Mouse (Mus musculus) heart, embryonic 14.5 days (tissue): ENCODE measurements at regions not wholly inside any gene's neighbourhood (a gene's known extent, or its start where the extent isn't known, plus 50 kb on each side); places are given as distances from the start of the nearest gene placed in this dataset.
"Not testable (repeated sequence)": the region's sequence is repeated elsewhere in the genome, so short reads cannot be mapped to it uniquely, and the experiment has no call there.

ENCODE experiments used
- ATAC-seq: fragments of 200-750 bp; cut with Nextera tagmentation; 2 replicates; pipeline ENCODE4 v1.8.0; 2017; ENCODE audit warnings: low read depth, moderate TSS enrichment; ENCODE audit not compliant: insufficient number of reproducible peaks, insufficient read depth, low FRiP score
- H3K27ac ChIP-seq, 2 experiments: fragments of 200-500 bp in 1 of 2; fragments of 300-500 bp in 1 of 2; sonication (generic) in 1 of 2; replicated peaks in 1 of 2; 2 replicates each; pipeline ENCODE4 v1.5.1; 2012 to 2014; ENCODE audit warnings: low read depth in 2 of 2, low read length in 2 of 2, control low read depth in 1 of 2, mild to moderate bottlenecking in 1 of 2, mixed read lengths in 1 of 2; ENCODE audit not compliant: control insufficient read depth in 1 of 2, insufficient read depth in 1 of 2
- H3K27me3 ChIP-seq: fragments of 300-500 bp; sonication (generic); 2 replicates; pipeline ENCODE4 v1.6.1; 2014; ENCODE audit warnings: mild to moderate bottlenecking, low read length, control low read depth; ENCODE audit not compliant: control insufficient read depth, insufficient read depth
- H3K36me3 ChIP-seq: fragments of 300-500 bp; sonication (generic); 2 replicates; pipeline ENCODE4 v1.6.1; 2014; ENCODE audit warnings: mild to moderate bottlenecking, control low read depth, low read length, mixed read lengths; ENCODE audit not compliant: control insufficient read depth, insufficient read depth
- H3K4me1 ChIP-seq, 2 experiments: fragments of 200-500 bp in 1 of 2; fragments of 300-500 bp in 1 of 2; sonication (generic) in 1 of 2; 2 replicates each; pipeline ENCODE4 v1.6.1; 2012 to 2014; ENCODE audit warnings: low read length in 2 of 2, control low read depth in 1 of 2, mixed read lengths in 1 of 2; ENCODE audit not compliant: control insufficient read depth in 2 of 2, insufficient read depth in 2 of 2
- H3K4me2 ChIP-seq: fragments of 300-500 bp; sonication (generic); 2 replicates; pipeline ENCODE4 v1.6.1; 2014; ENCODE audit warnings: mild to moderate bottlenecking, low read length
- H3K4me3 ChIP-seq, 2 experiments: fragments of 200-500 bp in 1 of 2; fragments of 300-500 bp in 1 of 2; sonication (generic) in 1 of 2; 2 replicates each; pipeline ENCODE4 v1.5.1; 2012 to 2014; ENCODE audit warnings: low read length in 2 of 2, mild to moderate bottlenecking in 2 of 2, control low read depth in 1 of 2, low read depth in 1 of 2, moderate library complexity in 1 of 2; ENCODE audit not compliant: control insufficient read depth in 1 of 2, insufficient read depth in 1 of 2
- H3K9ac ChIP-seq: fragments of 300-500 bp; sonication (generic); 2 replicates; pipeline ENCODE4 v1.6.1; 2014; ENCODE audit warnings: mild to moderate bottlenecking, low read length
- H3K9me3 ChIP-seq: fragments of 300-500 bp; sonication (generic); 2 replicates; pipeline ENCODE4 v1.6.1; 2016; ENCODE audit warnings: low read length, control low read depth; ENCODE audit not compliant: control insufficient read depth
- WGBS: fragments of 180-500 bp; shearing (Covaris S2); extraction: QIAGEN DNeasy Blood & Tissue Kit; methylation state at CpG from one replicate; pipeline ENCODE4 v1.1.7; 2014; 5-methylcytosine and 5-hydroxymethylcytosine counted together

DNA sequence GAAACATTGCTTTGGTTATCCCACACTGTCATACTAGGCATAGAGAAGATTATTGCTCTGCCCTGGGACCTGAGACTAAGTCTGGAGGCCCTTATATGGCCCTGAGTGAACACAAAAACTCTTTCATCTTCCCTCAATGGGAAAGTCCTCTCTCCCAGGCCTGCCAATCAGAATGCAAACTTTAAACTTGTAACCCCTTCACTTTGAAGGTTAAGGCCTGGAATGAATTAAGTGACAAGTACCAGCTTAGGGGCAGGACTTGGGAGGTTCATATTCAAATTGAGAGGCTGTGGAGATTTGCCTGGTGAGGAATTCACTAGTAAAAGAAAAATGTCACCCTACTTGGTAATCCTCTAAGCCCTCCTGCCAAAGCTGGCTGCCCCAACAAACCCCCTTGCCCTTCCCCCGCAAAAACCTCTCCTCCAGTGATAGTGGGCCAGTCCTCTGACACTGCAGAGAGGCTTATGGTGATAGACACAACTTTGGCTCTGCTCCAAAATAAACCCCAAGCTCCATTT lies 120.4 kb upstream of the Thpo start:
- no peaks in the 10 kb centered on the region for H3K27me3 ChIP-seq
- no peak for ATAC-seq
- H3K9ac ChIP-seq: no peak overlapping the region
- no peak overlapping the region for H3K4me2 ChIP-seq
- H3K27ac ChIP-seq: no peak overlapping the region
- H3K4me1 ChIP-seq: no peaks in the 10 kb centered on the region; a peak in 1 of 4 replicates
- WGBS: 46% methylated on average over 1 of the region's 1 CpGs
- H3K9me3 ChIP-seq: no peaks in the 10 kb centered on the region
- H3K36me3 ChIP-seq: no peaks in the 10 kb centered on the region
- H3K4me3 ChIP-seq: no peak overlapping the region

DNA sequence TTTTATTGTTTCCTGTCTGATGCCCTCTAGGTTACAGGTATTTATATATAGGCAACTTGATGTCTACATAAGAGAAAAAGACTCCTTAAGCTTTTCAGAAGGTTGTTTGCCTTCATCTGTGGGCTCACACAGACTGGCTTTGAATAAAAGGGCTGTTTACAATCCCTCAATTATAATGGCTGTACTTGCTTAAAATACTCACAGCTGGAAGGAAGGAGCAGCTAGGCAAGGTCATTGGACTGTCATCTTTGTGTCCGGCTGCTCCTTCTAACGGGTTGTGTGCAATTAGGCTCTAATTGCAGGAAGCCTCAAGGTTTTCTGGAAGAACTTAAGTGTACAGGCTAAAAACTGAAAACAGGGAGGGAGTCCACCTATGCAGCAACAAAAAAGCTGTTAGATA lies 103.8 kb upstream of the Thpo start:
- Histone ChIP-seq H3K27ac (no peak overlapping the region), H3K9me3 (0 out of 2 replicates have a peak, but pooled peaks cover 3% of the 10 kb centered on the region), H3K36me3 (no peaks in the 10 kb centered on the region), H3K9ac (no peak overlapping the region), H3K4me2 (no peak overlapping the region), H3K27me3 (no peaks in the 10 kb centered on the region), H3K4me1 (no peaks in the 10 kb centered on the region), H3K4me3 (no peak overlapping the region)
- 49% methylated on average over 2 of the region's 2 CpGs for WGBS
- no peak for ATAC-seq

DNA sequence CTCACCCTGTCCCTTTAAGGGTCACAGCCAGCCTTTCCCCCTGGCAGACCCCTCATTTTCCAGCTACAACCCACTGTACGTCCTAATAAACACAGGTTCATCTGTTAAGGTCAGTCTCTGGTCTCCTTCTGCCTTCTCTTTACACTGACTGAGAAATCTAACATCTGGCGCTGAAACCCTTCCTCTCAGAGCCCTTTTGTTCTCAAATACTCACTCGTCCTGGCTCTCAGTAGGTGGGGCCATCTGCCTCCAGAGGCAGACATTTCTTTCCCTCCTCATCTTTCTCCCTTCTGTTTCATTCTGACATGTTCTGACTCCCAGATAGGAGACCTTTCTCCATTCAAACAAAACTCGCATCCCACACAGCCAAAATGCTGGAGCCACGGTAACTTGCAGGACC lies 102.6 kb upstream of the Thpo start:
- no peak overlapping the region for H3K9ac ChIP-seq
- H3K27ac ChIP-seq: no peak overlapping the region
- 0 out of 2 replicates have a peak, but pooled peaks cover 3% of the 10 kb centered on the region for H3K9me3 ChIP-seq
- ATAC-seq: no peak
- 50% methylated on average over 5 of the region's 5 CpGs for WGBS
- H3K4me1 ChIP-seq: no peaks in the 10 kb centered on the region
- no peak overlapping the region for H3K4me3 ChIP-seq
- H3K36me3 ChIP-seq: no peaks in the 10 kb centered on the region
- no peaks in the 10 kb centered on the region for H3K27me3 ChIP-seq
- no peak overlapping the region for H3K4me2 ChIP-seq

DNA sequence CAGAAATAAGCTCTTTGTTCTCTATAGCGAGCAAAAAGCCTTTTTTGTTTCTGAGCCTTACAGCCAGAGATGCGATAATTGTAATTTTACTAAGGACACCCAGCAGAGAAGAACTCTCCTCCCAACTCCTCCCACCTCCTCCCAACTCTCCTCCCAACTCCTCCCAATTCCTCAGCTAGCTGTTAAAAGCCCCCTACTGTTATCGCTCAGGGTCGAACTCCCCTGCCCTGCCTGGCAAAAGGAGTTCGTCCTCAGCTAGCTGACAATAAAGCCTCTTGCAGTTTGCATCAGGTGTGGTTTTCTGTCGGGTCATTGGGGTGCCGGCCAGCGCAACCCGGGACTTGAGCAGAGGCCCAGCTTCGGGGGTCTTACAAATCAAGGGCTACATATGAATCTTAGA lies 99.5 kb upstream of the Thpo start:
- not testable (repeated sequence) for H3K4me2 ChIP-seq, ATAC-seq, H3K4me1 ChIP-seq, H3K4me3 ChIP-seq, H3K9me3 ChIP-seq, H3K27me3 ChIP-seq, H3K36me3 ChIP-seq, H3K9ac ChIP-seq, H3K27ac ChIP-seq
- 74% methylated on average over 10 of the region's 10 CpGs for WGBS

DNA sequence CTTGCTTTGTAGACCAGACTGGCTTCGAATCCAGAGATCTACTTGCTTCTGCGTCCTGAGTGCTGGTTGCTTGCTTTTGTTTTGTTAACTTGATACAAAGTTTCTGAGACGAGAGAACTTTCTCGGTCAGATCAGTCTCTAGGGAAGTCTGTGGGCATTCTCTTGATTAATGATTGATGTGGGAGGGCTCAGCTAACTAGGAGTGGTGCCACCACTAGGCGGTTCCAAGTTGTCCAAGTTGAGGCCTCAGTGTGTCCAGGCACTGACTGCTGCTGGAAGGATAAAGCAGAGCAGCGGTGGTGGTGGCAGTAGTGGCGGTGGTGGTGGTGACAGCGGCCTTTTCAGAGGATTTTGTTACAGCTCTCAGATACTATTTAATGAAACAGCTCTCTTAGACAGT lies 99.0 kb upstream of the Thpo start:
- H3K9me3 ChIP-seq: 0 out of 2 replicates have a peak, but pooled peaks cover 3% of the 10 kb centered on the region
- 81% methylated on average over 8 of the region's 8 CpGs for WGBS
- no peaks in the 10 kb centered on the region for H3K36me3 ChIP-seq
- no peak overlapping the region for H3K4me3 ChIP-seq
- H3K9ac ChIP-seq: no peak overlapping the region
- H3K4me1 ChIP-seq: peaks cover 3 to 6% of the 10 kb centered on the region in 2 experiments; a peak in 3 of 4 replicates
- H3K27ac ChIP-seq: no peak overlapping the region
- no peaks in the 10 kb centered on the region for H3K27me3 ChIP-seq
- H3K4me2 ChIP-seq: no peak overlapping the region
- no peak for ATAC-seq

DNA sequence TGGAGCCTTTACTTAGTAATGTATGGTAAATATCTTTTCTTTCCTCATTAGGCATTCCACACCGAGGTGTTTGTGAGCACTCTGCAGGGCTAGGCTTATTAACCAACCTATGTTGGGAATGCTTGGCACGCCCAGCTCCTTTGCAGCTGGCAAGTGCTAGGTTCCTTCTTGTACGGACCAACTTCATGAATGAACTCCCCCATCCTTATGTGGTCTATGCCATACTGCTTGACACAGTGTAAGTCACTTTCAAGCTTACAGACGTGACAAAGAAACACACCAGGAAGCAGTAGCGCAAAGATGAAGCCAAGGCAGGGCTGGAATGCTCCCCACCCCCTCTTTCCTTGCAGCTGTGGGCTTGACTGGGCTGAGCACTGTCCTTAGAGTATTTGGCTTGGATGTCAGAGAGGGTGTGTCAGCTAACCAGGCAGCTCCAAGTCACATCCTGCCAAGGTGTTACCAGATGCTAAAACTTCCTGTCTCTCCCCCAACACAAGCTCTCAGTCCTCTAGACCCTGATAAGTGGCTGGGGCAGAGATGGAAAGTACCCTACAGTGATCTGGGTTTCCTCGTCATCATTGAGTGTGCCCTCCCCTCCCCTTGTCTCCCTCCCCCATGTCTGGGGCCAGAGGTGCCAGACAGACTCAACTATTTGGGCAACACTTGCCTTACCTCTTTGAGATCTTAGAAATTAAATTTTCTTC lies 95.6 kb upstream of the Thpo start:
- ATAC-seq: no peak
- Histone ChIP-seq H3K4me3 (no peak overlapping the region), H3K9me3 (0 out of 2 replicates have a peak, but pooled peaks cover 3% of the 10 kb centered on the region), H3K27me3 (no peaks in the 10 kb centered on the region), H3K9ac (no peak overlapping the region), H3K4me1 (peaks cover 3 to 6% of the 10 kb centered on the region in 2 experiments; a peak in 3 of 4 replicates), H3K4me2 (no peak overlapping the region), H3K27ac (no peak overlapping the region), H3K36me3 (no peaks in the 10 kb centered on the region)
- WGBS: 40% methylated on average over 6 of the region's 6 CpGs

DNA sequence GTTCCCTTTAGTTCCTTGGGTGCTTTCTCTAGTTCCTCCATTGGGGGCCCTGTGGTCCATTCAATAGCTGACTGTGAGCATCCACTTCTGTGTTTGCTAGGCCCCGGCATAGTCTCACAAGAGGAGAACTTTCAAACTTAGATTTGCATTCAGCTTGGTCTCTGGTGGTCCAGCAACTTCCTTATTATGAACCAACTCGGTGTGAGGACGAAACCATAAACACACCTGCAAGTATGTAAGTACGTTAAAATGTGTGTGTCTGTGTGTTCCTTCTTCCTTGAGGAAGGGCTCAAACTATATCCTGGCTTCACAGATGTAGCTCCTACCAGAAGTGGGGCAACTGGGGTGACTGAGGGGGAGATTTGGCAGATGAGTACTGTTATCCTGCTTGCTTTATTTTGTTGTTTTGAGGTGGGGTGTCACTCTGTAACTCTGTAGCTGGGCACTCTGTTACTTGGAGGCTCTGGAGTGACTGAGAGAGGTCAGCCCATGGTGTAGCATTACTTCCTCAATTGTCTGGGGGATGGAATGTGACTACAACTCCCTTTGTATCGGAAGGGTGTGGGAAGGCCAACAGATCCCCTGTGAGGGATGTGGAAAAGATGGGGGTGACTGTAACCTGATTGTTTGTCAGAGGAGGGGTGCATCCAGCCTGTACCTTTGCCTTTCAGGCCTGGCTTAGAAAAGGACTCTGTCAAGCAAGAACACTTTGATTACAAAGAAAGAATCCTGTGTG lies 94.9 kb upstream of the Thpo start:
- Histone ChIP-seq H3K27me3 (no peaks in the 10 kb centered on the region), H3K27ac (no peak overlapping the region), H3K9me3 (no peaks in the 10 kb centered on the region), H3K4me3 (no peak overlapping the region), H3K36me3 (no peaks in the 10 kb centered on the region), H3K9ac (no peak overlapping the region), H3K4me1 (peaks cover 3 to 6% of the 10 kb centered on the region in 2 experiments; a peak in 3 of 4 replicates), H3K4me2 (no peak overlapping the region)
- WGBS: 78% methylated on average over 5 of the region's 5 CpGs
- ATAC-seq: no peak
